Mouse (Mus musculus): ENCODE measurements around the gene BC004004.
"Not testable (repeated sequence)": the region's sequence is repeated elsewhere in the genome, so short reads cannot be mapped to it uniquely, and the experiment has no call there.

BC004004 gene

GRCm38 (mm10) chr17:29268682-29269348 is at the start of gene BC004004:
TSS of gene BC004004 (plus strand) at chr17:29268788.
- peak; percentile 96 for DNase-seq

- DNase-seq = no peak
These were observed 48.0 kb upstream of the BC004004 start for GRCm38 (mm10) chr17:29220631-29221030.

GRCm38 (mm10) chr17:29231109-29231508 is 37.5 kb upstream of the BC004004 start:
- DNase-seq = no peak

- no peak for DNase-seq
These were observed 32.5 kb upstream of the BC004004 start for GRCm38 (mm10) chr17:29236111-29236510.

GRCm38 (mm10) chr17:29237267-29237771 is 31.3 kb upstream of the BC004004 start:
- no peak for DNase-seq

GRCm38 (mm10) chr17:29237772-29238420 is 30.7 kb upstream of the BC004004 start, which contains the start of gene Cpne5:
TSS of gene Cpne5 (minus strand) at chr17:29238167.
- no peak for DNase-seq

GRCm38 (mm10) chr17:29238421-29238945 is 30.1 kb upstream of the BC004004 start:
- no peak for DNase-seq

- no peak for DNase-seq
These were observed 23.7 kb upstream of the BC004004 start for GRCm38 (mm10) chr17:29244912-29245311.

GRCm38 (mm10) chr17:29245725-29246124 is 22.9 kb upstream of the BC004004 start:
- DNase-seq = no peak

GRCm38 (mm10) chr17:29246602-29247001 is 22.0 kb upstream of the BC004004 start:
- peak; percentile 47 for DNase-seq

- no peak for DNase-seq
These were observed 20.7 kb upstream of the BC004004 start for GRCm38 (mm10) chr17:29247881-29248280.

GRCm38 (mm10) chr17:29249512-29249911 is 19.1 kb upstream of the BC004004 start:
- peak; percentile 78 for DNase-seq

- DNase-seq = not testable (repeated sequence)
These were observed 17.6 kb upstream of the BC004004 start for GRCm38 (mm10) chr17:29251006-29251405.

- peak; percentile 91 for DNase-seq
These were observed 16.8 kb upstream of the BC004004 start for GRCm38 (mm10) chr17:29251608-29252390.

- no peak for DNase-seq
These were observed 15.4 kb upstream of the BC004004 start for GRCm38 (mm10) chr17:29253236-29253635.

GRCm38 (mm10) chr17:29253684-29254083 is 14.9 kb upstream of the BC004004 start:
- no peak for DNase-seq

- not testable (repeated sequence) for DNase-seq
These were observed 13.8 kb upstream of the BC004004 start for GRCm38 (mm10) chr17:29254784-29255183.

GRCm38 (mm10) chr17:29256507-29256906 is 12.1 kb upstream of the BC004004 start:
- DNase-seq = no peak

GRCm38 (mm10) chr17:29257001-29257511 is 11.5 kb upstream of the BC004004 start:
- peak; percentile 35 for DNase-seq

GRCm38 (mm10) chr17:29258025-29258558 is 10.5 kb upstream of the BC004004 start:
- no peak for DNase-seq

GRCm38 (mm10) chr17:29258921-29259320 is 9.7 kb upstream of the BC004004 start:
- DNase-seq = no peak

- peak; percentile 61 for DNase-seq
These were observed 9.1 kb upstream of the BC004004 start for GRCm38 (mm10) chr17:29259489-29259888.

- no peak for DNase-seq
These were observed 8.1 kb upstream of the BC004004 start for GRCm38 (mm10) chr17:29260501-29260900.
